Mouse (Mus musculus) intestine, postnatal 0 days (tissue): ENCODE measurements around the gene Mbip. TPM values are rescaled to one million over a fixed set of nuclear protein-coding genes. Genes with fewer than 3 reads are reported as not detected.
A peak's percentile ranks its signal among the peaks of the same experiment; 100 is the strongest.

Experiments
- ATAC-seq: fragments of 200-750 bp; cut with Nextera tagmentation; 2 replicates; pipeline ENCODE4 v1.8.0; 2017; ENCODE audit warnings: mild to moderate bottlenecking, moderate TSS enrichment, moderate library complexity
- H3K27ac ChIP-seq: fragments of 300-500 bp; sonication (generic); 2 replicates; pipeline ENCODE4 v1.5.1; 2014; ENCODE audit warnings: mild to moderate bottlenecking, low read depth, low read length, moderate library complexity
- H3K27me3 ChIP-seq: fragments of 300-500 bp; sonication (generic); replicated peaks from 2 replicates; pipeline ENCODE4 v1.6.1; 2014; ENCODE audit warnings: low read length, mixed read lengths; ENCODE audit not compliant: control insufficient read depth, insufficient read depth
- H3K36me3 ChIP-seq: fragments of 300-500 bp; sonication (generic); 2 replicates; pipeline ENCODE4 v1.6.1; 2014; ENCODE audit warnings: mild to moderate bottlenecking, moderate library complexity; ENCODE audit not compliant: control insufficient read depth, insufficient read depth
- H3K4me1 ChIP-seq: fragments of 300-500 bp; sonication (generic); replicated peaks from 2 replicates; pipeline ENCODE4 v1.6.1; 2014; ENCODE audit warnings: antibody characterized with exemption, low read length, mixed read lengths; ENCODE audit not compliant: control insufficient read depth, insufficient read depth
- H3K4me2 ChIP-seq: fragments of 300-500 bp; sonication (generic); replicated peaks from 2 replicates; pipeline ENCODE4 v1.6.1; 2014; ENCODE audit warnings: low read depth, mild to moderate bottlenecking, moderate library complexity
- H3K4me3 ChIP-seq: fragments of 300-500 bp; sonication (generic); 2 replicates; pipeline ENCODE4 v1.5.1; 2014; ENCODE audit warnings: low read depth, low read length
- H3K9ac ChIP-seq: fragments of 300-500 bp; sonication (generic); 2 replicates; pipeline ENCODE4 v1.6.1; 2014; ENCODE audit warnings: mild to moderate bottlenecking, low read depth, low read length
- H3K9me3 ChIP-seq: fragments of 300-500 bp; sonication (generic); 2 replicates; pipeline ENCODE4 v1.6.1; 2016; ENCODE audit warnings: mixed run types; ENCODE audit not compliant: control insufficient read depth
- CTCF ChIP-seq: sonication (generic); IDR thresholded peaks from 2 replicates; pipeline ENCODE4 v1.5.1; 2016; ENCODE audit warnings: low read depth, mild to moderate bottlenecking, control low read depth, antibody characterized with exemption, moderate library complexity
- WGBS: fragments of 180-500 bp; shearing (Covaris S2); extraction: QIAGEN DNeasy Blood & Tissue Kit; methylation state at CpG from one replicate; pipeline ENCODE4 v1.1.7; 2014; 5-methylcytosine and 5-hydroxymethylcytosine counted together
- polyA plus RNA-seq: library from polyadenylated mRNA; unstranded; fragments of >200 nt; fragmentation: Nextera tagmentation; extraction: Ambion mirVana; gene quantifications from 2 replicates; pipeline ENCODE4 v1.2.1, GENCODE M21; 2015

Gene Mbip
- polyA plus RNA-seq = 11.4 TPM in 2 replicates

DNA sequence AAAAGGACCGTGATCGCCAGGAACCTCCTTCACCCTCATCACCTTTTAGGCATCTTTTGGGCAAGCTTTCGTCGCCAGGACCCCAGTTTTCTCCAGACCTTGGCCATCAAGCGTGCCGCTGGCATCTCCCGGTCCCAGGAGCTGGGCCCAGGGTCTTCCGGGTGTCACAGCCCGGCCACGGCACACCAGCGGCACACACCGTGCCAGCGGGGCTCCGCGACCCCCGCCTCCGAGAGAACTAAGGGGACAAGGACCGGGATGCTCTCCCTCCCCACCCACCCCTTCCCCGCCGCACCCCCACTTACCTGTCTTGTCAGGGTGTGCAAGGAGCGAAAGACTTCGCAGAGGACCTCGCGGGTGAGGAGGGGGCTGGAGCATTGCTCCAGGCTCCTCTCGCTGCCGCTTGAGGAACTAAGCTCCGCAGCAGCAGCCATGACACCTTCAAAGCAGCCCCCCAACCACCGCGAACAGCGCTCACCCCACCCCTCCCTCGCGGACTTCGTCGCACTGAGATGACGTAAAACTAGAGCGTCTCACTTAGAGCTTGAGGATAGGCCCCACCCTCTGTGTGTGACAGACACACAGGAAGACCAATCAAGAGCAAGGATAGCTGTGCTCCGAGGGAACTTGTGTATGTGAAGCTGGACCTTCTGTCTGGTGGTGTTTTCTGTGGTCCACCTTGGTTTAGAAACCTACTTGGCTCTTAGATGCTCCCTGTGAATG is at the start of gene Mbip:
Gene Mbip, minus strand, starts transcription at position 528 of the 723 bp plus-strand sequence.
- H3K9ac ChIP-seq = peak within 1 kb of the TSS; percentile 79
- under 1% methylated on average over 37 of the region's 37 CpGs for WGBS
- H3K4me1 ChIP-seq = no peaks in the 10 kb centered on the region
- peak; percentile 100 for ATAC-seq
- H3K36me3 ChIP-seq = no peaks in the 10 kb centered on the region
- H3K27me3 ChIP-seq = no peaks in the 10 kb centered on the region
- no peaks in the 10 kb centered on the region for H3K9me3 ChIP-seq
- peak within 1 kb of the TSS; percentile 60; the same call in 1 of the 2 replicates for H3K27ac ChIP-seq
- TF ChIP-seq CTCF = no peak
- peak within 1 kb of the TSS; percentile 69 for H3K4me3 ChIP-seq
- peak within 1 kb of the TSS; percentile 60 for H3K4me2 ChIP-seq

DNA sequence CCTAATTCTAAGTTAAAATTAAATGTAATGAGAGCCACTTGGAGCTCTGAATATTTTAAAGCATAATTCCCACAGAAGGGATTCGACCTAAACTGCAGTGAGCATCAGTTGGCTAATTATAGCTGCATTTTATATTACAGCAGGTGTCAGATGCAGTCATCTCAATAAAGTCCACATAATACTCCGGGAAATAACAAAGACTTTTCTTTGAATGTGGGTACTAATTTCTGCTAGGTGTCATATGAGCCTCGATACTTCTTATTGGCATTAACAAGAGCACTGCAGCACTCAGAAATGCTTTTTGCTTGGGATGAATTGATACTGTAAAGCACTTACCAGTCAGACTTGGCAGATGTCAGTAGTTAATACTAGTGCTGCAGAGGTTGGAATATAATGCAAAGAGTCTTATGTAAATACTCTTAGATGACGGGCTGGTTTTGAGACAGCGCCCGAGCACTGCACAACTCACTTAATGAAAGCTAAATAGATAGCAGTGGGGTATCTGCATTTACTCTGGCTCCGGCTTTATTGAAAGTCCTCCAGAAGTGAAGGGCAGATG is 42.0 kb upstream of the Mbip start:
- Histone ChIP-seq H3K4me3 (no peak overlapping the region), H3K36me3 (no peaks in the 10 kb centered on the region), H3K4me1 (no peaks in the 10 kb centered on the region), H3K27me3 (no peaks in the 10 kb centered on the region), H3K4me2 (no peak overlapping the region), H3K9ac (no peak overlapping the region), H3K27ac (no peak overlapping the region), H3K9me3 (no peaks in the 10 kb centered on the region)
- no peak for ATAC-seq
- no peak for TF ChIP-seq CTCF
- WGBS = 58% methylated on average over 7 of the region's 7 CpGs

DNA sequence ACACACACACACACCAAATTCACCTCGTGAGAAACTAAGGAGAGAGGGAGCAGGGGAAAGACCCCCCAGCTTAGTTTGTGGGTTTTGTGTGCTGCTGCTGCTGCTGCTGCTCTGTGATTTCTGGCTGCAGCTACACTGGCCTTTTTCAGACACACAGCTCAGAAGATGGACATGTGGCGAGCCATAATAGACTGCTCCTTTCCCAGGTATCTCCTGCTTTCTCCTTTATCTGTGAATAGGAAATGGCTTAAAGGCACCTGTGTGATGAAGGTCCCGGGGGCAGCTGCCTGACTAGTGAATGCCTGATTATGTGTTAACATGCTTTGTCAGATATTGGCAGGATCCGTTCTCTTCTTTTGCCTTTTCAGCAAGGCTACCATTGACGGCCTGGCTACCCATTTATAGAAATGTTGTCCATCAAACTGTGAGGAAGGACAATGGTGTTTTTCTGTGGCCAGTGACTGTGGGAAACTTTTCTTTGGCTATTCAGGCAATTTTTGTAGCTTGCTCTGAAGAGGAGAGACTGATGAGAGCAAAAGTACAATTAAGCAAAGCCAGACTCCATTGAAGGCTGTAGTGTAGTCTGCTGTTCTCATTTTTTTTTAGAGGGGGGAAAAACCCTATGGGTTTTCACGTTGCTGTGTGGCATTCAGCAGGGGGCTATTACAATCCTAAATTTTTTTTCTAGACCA is 41.4 kb upstream of the Mbip start:
- Histone ChIP-seq H3K9ac (no peak overlapping the region), H3K4me2 (no peak overlapping the region), H3K9me3 (no peaks in the 10 kb centered on the region), H3K36me3 (no peaks in the 10 kb centered on the region), H3K27me3 (no peaks in the 10 kb centered on the region), H3K4me1 (no peaks in the 10 kb centered on the region), H3K27ac (no peak overlapping the region), H3K4me3 (no peak overlapping the region)
- TF ChIP-seq CTCF = no peak
- no peak for ATAC-seq
- 64% methylated on average over 6 of the region's 6 CpGs for WGBS

DNA sequence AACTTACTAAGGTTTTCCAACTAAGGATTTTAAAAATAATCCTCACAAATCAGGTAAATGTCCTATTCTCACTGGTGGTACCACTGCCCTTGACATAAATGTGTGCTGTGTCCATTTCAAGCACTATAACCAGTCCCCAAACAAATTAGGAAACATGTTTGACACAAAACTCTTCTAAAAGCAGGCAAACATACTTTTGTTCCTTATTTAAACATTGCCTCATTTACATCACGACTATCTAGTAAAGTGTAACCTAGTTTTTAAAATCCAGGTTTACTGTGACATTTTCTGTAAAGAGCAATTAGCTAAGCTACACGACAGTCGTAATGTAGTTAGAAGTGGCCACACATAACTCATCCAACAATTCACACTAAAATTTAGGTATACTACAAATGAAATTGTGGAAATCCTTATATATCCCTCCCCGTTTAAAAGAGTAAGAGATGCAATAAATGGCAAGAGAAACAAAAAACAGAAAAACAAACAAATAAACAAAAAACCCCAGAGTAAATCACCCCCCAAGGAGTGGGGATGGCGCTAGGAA is 851 bp downstream of the Mbip start:
- H3K27ac ChIP-seq = no peak overlapping the region
- H3K4me2 ChIP-seq = peak overlapping the region; percentile 60
- peak overlapping the region; percentile 69 for H3K4me3 ChIP-seq
- 1% methylated on average over 5 of the region's 5 CpGs for WGBS
- no peaks in the 10 kb centered on the region; the same call in 1 of the 2 replicates for H3K36me3 ChIP-seq
- peak overlapping the region; percentile 79 for H3K9ac ChIP-seq
- H3K27me3 ChIP-seq = no peaks in the 10 kb centered on the region
- ATAC-seq = no peak
- H3K9me3 ChIP-seq = no peaks in the 10 kb centered on the region
- TF ChIP-seq CTCF = no peak
- no peaks in the 10 kb centered on the region for H3K4me1 ChIP-seq

DNA sequence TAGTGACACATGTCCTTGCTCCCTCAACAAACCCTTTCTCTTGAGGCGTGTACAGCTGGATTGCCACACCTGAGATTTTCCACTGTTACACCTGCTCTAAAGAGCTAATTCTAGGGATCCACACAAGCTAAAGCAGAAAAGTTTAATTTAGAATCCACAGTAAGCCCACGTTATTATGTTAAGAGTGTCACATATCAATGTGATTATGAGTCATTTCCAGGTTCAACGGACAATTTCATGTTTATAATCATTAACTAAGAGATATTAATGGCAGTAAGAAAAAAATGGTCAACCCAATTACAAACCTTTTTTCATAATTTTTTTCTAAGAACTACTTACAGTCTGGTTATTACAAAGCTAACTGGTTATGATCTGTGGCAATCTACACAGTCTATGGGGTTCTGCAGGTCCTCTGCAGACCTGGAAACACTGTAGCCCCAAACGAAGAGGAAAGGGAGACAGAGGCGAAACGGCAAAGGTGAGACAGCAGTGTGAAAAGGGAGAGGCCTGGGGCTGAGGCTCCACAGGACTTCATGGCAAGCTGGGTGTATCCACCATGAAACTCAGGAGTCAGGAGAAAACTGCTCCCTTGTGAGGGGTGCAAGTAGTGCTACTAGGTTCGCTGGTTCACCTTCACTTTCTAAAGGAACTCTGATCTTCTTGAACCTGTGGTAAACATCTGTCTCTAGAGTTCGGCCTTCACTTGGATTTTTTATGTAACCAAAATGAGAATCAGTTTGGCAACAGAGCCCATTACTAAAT is 6.2 kb downstream of the Mbip start:
- H3K4me1 ChIP-seq = no peaks in the 10 kb centered on the region
- no peak overlapping the region for H3K4me3 ChIP-seq
- no peaks in the 10 kb centered on the region for H3K27me3 ChIP-seq
- 59% methylated on average over 8 of the region's 8 CpGs for WGBS
- no peaks in the 10 kb centered on the region for H3K9me3 ChIP-seq
- ATAC-seq = peak; percentile 59
- H3K4me2 ChIP-seq = peak overlapping the region; percentile 32
- peak overlapping the region; percentile 41; the same call in 1 of the 2 replicates for H3K27ac ChIP-seq
- no peak for TF ChIP-seq CTCF
- peaks cover 20% of the 10 kb centered on the region for H3K36me3 ChIP-seq
- H3K9ac ChIP-seq = no peak overlapping the region
